Mouse (Mus musculus) ovary, postnatal 14 days (tissue): ENCODE results near the gene Abcg5.

ENCODE experiments used
- DNase-seq: peaks from one replicate; pipeline ENCODE4 v3.0.0; 2022; ENCODE audit warnings: low spot score

Gene Abcg5

GRCm38 (mm10) chr17:84644292-84645050 lies 38.3 kb downstream of the Abcg5 start:
- DNase-seq, result no peak

GRCm38 (mm10) chr17:84642324-84642723 lies 40.5 kb downstream of the Abcg5 start:
- DNase-seq, result no peak

- DNase-seq, result peak; percentile 34
Measured at GRCm38 (mm10) chr17:84641893-84642292, 40.9 kb downstream of the Abcg5 start.

GRCm38 (mm10) chr17:84639796-84640378 lies 42.9 kb downstream of the Abcg5 start:
- no peak for DNase-seq

- DNase-seq, result no peak
Measured at GRCm38 (mm10) chr17:84637971-84638370, 44.8 kb downstream of the Abcg5 start.

GRCm38 (mm10) chr17:84636328-84636727 lies 46.5 kb downstream of the Abcg5 start:
- DNase-seq, result no peak

- DNase-seq, result no peak
Measured at GRCm38 (mm10) chr17:84633443-84633842, 49.4 kb downstream of the Abcg5 start.

- no peak for DNase-seq
Measured at GRCm38 (mm10) chr17:84631836-84632235, 51.0 kb downstream of the Abcg5 start.

GRCm38 (mm10) chr17:84628611-84629010 lies 54.2 kb downstream of the Abcg5 start:
- DNase-seq, result no peak

GRCm38 (mm10) chr17:84627721-84628120 lies 55.1 kb downstream of the Abcg5 start:
- no peak for DNase-seq

- no peak for DNase-seq
Measured at GRCm38 (mm10) chr17:84626857-84627305, 55.9 kb downstream of the Abcg5 start.

- peak; percentile 76 for DNase-seq
Measured at GRCm38 (mm10) chr17:84626276-84626856, 56.4 kb downstream of the Abcg5 start, which contains the start of gene Dync2li1. Gene Dync2li1, plus strand, starts transcription at chr17:84626496.

GRCm38 (mm10) chr17:84622873-84623272 lies 59.9 kb downstream of the Abcg5 start:
- DNase-seq, result no peak

- no peak for DNase-seq
Measured at GRCm38 (mm10) chr17:84622028-84622427, 60.8 kb downstream of the Abcg5 start.

- no peak for DNase-seq
Measured at GRCm38 (mm10) chr17:84621209-84621608, 61.6 kb downstream of the Abcg5 start.

GRCm38 (mm10) chr17:84620610-84621009 lies 62.2 kb downstream of the Abcg5 start:
- no peak for DNase-seq

GRCm38 (mm10) chr17:84620076-84620475 lies 62.7 kb downstream of the Abcg5 start:
- no peak for DNase-seq

- no peak for DNase-seq
Measured at GRCm38 (mm10) chr17:84619112-84619511, 63.7 kb downstream of the Abcg5 start.

GRCm38 (mm10) chr17:84617953-84618352 lies 64.9 kb downstream of the Abcg5 start:
- no peak for DNase-seq

GRCm38 (mm10) chr17:84616526-84617074 lies 66.2 kb downstream of the Abcg5 start:
- no peak for DNase-seq

GRCm38 (mm10) chr17:84615811-84616210 lies 67.0 kb downstream of the Abcg5 start:
- DNase-seq, result no peak

GRCm38 (mm10) chr17:84611971-84612370 lies 70.8 kb downstream of the Abcg5 start:
- DNase-seq, result no peak

- DNase-seq, result no peak
Measured at GRCm38 (mm10) chr17:84611500-84611899, 71.3 kb downstream of the Abcg5 start.
